Mouse (Mus musculus) spleen, postnatal 14 days (tissue): ENCODE results near the gene Gpi1.

Source experiments
- DNase-seq, 2 experiments: peaks; one replicate each; pipeline ENCODE4 v3.0.0; 2021 to 2022; ENCODE audit warnings: low spot score in 2 of 2

The Gpi1 gene

GRCm38 (mm10) chr7:34230116-34230515 lies at the start of gene Gpi1:
Gpi1 (minus strand) TSS chr7:34230336.
- DNase-seq = peak; percentile 65

GRCm38 (mm10) chr7:34277656-34278055 lies 47.5 kb upstream of the Gpi1 start:
- DNase-seq = no peak

- DNase-seq = no peak
Observed at GRCm38 (mm10) chr7:34276066-34276465, 45.9 kb upstream of the Gpi1 start.

DNA sequence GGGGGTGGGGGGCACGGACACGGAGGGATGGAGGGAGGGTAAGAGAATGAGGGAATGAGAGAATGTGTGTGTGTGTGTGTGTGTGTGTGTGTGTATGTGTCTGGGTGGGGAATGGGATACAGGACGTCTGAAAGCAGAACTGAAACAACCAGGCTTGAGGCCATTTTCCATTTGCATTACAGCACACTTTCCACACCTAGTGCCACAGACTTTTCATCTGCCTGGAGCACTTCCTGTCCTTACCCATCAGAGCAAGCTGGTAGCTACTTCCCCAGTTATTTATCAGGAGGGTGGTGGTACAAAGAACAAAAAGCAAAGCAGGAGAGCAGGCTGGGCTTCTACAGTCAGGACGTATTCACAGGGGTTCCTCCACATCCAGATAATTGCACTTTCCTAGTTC lies 42.3 kb upstream of the Gpi1 start:
- no peak for DNase-seq

- DNase-seq = no peak
Observed at GRCm38 (mm10) chr7:34268463-34268862, 38.3 kb upstream of the Gpi1 start.

- no peak for DNase-seq
Observed at GRCm38 (mm10) chr7:34266421-34266820, 36.3 kb upstream of the Gpi1 start.

- DNase-seq = peak in 1 of 2 experiments; percentile 38
Observed at GRCm38 (mm10) chr7:34265876-34266346, 35.8 kb upstream of the Gpi1 start.

DNA sequence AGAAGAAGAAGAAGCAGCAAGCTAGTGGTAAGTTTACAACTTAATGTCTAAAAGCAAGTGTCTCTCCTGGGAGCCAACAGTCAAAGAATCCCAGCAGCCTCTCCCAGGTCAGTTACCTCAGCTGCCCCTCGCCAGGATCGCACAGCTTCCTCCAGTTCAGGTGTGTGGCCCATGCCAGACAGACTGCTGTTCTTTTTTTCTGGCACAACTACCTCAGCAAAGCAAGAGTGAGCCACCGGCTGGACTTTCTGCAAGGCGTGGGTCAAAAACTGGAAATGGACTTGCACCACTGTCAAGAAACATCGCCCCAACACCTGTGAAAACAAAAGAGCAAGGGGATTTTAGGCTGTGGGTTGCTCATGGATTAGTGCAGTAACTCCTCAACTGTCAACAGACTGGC lies 33.3 kb upstream of the Gpi1 start:
- DNase-seq = no peak

- no peak for DNase-seq
Observed at GRCm38 (mm10) chr7:34258407-34258806, 28.3 kb upstream of the Gpi1 start.

GRCm38 (mm10) chr7:34257279-34257678 lies 27.1 kb upstream of the Gpi1 start:
- no peak for DNase-seq

DNA sequence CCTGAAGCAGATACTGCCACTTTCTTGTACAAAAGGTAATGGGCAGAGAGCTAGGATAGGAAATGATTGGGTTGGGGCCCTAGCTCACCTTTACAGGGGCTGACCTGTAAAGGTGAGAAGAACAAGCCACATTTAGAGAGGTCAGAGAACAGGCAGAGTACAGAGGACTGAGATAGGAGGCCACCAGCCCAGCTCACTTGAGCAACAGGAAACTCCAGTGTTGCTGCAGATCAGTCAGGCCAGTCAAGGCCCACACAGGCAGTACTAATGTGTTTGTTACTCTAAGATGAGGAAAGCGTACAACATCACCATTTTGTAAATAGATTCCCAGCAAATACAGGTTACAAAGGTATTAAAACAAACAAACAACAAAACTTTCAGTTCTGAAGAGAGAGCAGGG lies 25.8 kb upstream of the Gpi1 start:
- no peak for DNase-seq

DNA sequence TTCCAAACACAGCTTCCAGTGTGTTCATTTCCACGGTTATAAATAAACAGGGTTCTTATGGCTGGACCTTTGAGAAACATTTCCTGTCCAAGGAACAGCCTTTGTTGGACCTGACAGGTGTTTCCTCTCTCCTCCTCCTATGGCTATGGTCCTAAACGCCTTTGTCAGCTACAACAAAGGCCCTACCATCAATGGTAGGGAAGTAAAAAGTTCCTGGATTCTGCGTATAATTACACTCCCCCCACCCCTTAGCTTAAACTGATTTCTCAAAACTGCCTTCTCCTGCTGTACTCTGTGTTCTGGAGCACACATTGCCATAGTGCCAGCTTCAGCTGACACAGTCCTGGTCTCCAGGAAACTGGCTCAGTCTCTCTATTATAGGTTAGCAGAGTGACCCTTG lies 25.0 kb upstream of the Gpi1 start:
- DNase-seq = no peak

DNA sequence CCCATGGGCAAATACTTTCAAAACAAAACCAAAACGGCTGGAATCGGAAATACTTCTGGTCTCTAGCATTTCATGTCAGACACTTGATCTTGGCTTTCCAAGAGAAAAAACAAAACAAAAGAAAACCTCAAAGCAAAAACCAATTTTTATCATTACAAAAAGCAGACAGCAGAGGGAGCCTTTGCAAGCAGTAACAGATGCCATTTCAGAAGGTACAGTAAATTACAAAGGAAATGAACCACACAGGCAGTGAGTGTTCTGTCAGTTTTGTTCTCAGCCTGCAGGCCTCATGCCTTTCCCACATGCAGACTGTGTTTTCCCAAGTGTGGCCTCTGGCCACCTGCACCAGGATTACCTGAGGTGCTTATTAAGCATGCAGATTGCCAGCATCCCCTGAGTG lies 21.9 kb upstream of the Gpi1 start:
- no peak for DNase-seq

DNA sequence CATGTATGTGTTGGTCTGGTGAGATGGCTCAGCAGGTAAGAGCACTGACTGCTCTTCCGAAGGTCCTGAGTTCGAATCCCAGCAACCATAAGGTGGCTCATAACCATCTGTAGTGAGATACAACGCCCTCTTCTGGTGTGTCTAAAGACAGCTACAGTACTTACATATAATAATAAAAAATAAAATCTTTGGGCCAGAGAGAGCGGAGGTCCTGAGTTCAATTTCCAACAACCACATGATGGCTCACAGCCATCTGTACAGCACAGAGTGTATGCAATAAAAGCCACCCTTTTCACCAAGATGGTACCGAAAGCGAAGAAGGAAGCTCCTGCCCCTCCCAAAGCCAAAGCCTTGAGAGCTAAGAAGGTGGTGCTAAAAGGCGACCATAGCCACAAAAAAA lies 20.6 kb upstream of the Gpi1 start, which contains the start of gene Gm6096:
Gene Gm6096, plus strand, starts transcription at position 301 of the 400 bp plus-strand sequence.
- DNase-seq = no peak

- DNase-seq = no peak
Observed at GRCm38 (mm10) chr7:34246870-34247499, 16.8 kb upstream of the Gpi1 start.

DNA sequence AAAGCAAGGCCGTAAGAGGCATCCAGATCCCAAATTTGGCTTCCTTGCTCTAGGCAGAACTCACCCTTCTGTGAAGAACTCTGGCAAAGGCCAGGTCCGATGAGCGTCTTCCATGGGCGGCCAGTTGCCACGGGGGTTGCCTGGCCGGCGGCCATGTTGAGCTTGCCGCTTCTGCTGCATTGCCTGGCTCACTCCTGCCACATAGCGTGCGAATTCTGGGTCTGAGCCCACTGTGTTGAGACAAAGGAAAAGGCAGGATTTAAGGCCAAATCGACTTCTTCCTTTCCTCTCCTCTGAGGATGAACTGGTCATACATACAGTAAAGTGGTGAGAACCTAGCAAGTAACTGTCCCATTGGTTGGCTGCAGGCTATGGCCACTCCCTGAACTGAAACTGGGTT lies 12.0 kb upstream of the Gpi1 start:
- DNase-seq = no peak

DNA sequence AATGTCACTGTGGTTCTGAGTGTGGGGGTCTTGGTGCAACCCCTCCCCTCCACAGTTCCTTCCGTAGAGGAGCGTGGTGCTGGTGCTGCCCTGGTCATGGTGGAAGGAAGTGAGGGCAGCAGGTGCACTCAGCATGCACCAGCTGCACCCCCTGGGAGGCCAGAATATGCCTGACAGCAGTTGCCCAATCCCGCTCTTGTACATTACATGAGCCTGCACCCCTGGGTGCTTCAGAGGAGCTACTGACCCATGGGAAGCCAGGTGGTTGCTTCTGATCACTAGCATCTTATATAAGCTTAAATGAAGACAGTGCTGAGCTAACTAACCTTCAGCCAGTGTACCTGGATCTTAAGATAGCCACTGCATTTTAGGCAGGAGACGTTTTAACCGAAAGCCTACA lies 8.0 kb upstream of the Gpi1 start:
- DNase-seq = no peak

DNA sequence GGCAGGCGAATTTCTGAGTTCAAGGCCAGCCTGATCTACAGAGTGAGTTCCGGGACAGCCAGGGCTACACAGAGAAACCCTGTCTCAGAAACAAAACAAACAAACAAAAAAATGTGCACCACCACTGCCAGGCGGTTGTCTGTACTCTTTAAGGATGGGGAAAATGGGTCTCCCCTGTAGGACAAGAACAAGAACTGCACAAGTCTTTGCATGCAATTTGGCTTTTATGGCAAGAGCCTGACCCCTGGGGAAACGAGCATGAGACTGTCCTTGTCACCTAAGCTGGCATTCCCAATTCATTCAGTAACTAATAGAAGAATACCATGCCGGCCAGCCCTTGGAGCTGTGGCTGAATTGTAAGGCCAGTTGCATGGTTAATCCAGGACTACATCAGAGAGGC lies 5.5 kb upstream of the Gpi1 start:
- no peak for DNase-seq

DNA sequence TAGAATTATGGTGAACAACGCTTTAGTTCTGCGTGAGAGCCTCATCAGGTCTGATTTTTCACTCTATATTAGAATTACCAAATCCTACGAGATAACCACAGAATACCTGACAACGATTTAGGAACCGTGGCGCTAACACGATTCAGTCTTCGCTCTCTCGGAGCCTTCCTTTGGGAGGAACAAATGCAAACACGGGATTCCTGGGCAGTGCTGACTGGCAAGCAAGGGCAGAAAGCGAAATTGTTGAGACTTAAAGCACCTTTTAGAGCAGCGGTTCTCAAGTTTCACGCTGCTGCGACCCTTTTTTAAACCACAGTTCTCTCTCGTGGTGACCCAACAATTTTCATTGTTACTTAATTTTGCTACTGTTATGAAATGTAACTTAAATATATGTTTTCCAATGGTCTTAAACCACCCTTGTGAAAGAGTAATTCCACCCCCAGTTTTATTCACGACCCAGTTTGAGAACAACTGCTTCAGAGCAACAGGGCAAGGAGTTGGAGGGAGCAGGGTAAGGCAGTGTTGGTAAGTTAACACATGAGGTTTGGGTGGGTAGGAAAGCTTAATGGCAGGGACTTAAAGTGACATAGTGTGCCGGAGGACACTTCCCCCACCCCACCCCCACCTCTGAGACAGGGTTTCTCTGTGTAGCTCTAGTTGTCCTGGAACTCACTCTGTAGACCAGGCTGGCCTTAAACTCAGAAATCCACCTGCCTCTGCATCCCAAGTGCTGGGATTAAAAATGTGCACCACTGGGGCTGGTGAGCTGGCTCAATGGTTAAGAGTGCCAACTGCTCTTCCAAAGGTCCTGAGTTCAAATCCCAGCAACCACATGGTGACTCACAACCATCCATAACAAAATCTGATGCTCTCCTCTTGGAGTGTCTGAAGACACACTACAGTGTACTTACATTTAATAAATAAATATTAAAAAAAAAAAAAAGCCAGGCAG lies 4.8 kb upstream of the Gpi1 start:
- DNase-seq = no peak

- peak; percentile 93 to 96 for DNase-seq
Observed at GRCm38 (mm10) chr7:34233909-34234609, 3.9 kb upstream of the Gpi1 start.

GRCm38 (mm10) chr7:34232785-34233725 lies 2.9 kb upstream of the Gpi1 start:
- no peak for DNase-seq
